Mouse (Mus musculus) lung, adult 2 months (tissue): ENCODE measurements around the gene Anxa7.

Experiments
- CTCF ChIP-seq: fragments of 200-500 bp; IDR thresholded peaks from 2 replicates; pipeline ENCODE4 v1.5.1; 2011; ENCODE audit warnings: mild to moderate bottlenecking, low read length, control low read depth; ENCODE audit not compliant: insufficient read depth
- POLR2A ChIP-seq: fragments of 200-500 bp; IDR thresholded peaks from 2 replicates; pipeline ENCODE4 v1.6.1; 2011; ENCODE audit warnings: low read depth, mild to moderate bottlenecking, control low read depth, low read length, borderline replicate concordance; ENCODE audit errors: extremely low read depth

GRCm38 (mm10) chr14:20431726-20432125 lies 48.2 kb downstream of the Anxa7 start:
- no peak for TF ChIP-seq CTCF
- no peak for TF ChIP-seq POLR2A
